Mouse (Mus musculus): ENCODE measurements around the gene Itgb2. TPM values are rescaled to one million over a fixed set of nuclear protein-coding genes. Genes with fewer than 3 reads are reported as not detected.

Gene Itgb2
- polyA plus RNA-seq, 1 experiment = 17.4 TPM

- Histone ChIP-seq H3K4me1 (ENCODE audit: control insufficient read depth, insufficient read depth, insufficient read length, low read length) (peaks cover 7% of the 10 kb centered on the region; the same call in 1 of the 2 replicates), H3K27me3 (ENCODE audit: control insufficient read depth, insufficient read depth, low read length) (no peaks in the 10 kb centered on the region), H3K4me3 (ENCODE audit: low read depth, low read length) (no peak overlapping the region), H3K27ac (ENCODE audit: insufficient read depth, low read depth, low read length) (no peak overlapping the region), H3K36me3 (ENCODE audit: control insufficient read depth, insufficient read depth, low read length) (peaks cover 2% of the 10 kb centered on the region)
- no peak for TF ChIP-seq POLR2A (IDR thresholded peaks at IDR 0.05; ENCODE audit: low read depth, low read length)
- no peak for TF ChIP-seq CTCF (IDR thresholded peaks at IDR 0.05; ENCODE audit: extremely low read depth, insufficient read length, insufficient replicate concordance, low read depth, low read length)
- 88% methylated on average over 6 of the region's 6 CpGs for WGBS
Measured at GRCm38 (mm10) chr10:77604111-77604510, 74.1 kb downstream of the Itgb2 start.

GRCm38 (mm10) chr10:77604958-77605357 is 74.9 kb downstream of the Itgb2 start:
- no peak for TF ChIP-seq CTCF (IDR thresholded peaks at IDR 0.05; ENCODE audit: extremely low read depth, insufficient read length, insufficient replicate concordance, low read depth, low read length)
- TF ChIP-seq POLR2A (IDR thresholded peaks at IDR 0.05; ENCODE audit: low read depth, low read length) = no peak
- 35% methylated on average over 5 of the region's 5 CpGs for WGBS
- peaks cover 4% of the 10 kb centered on the region; the same call in 1 of the 2 replicates for H3K36me3 ChIP-seq (ENCODE audit: control insufficient read depth, insufficient read depth, low read length)
- H3K4me1 ChIP-seq (ENCODE audit: control insufficient read depth, insufficient read depth, insufficient read length, low read length) = peaks cover 7% of the 10 kb centered on the region; the same call in 1 of the 2 replicates
- H3K27me3 ChIP-seq (ENCODE audit: control insufficient read depth, insufficient read depth, low read length) = no peaks in the 10 kb centered on the region
- H3K27ac ChIP-seq (ENCODE audit: insufficient read depth, low read depth, low read length) = no peak overlapping the region; the same call in 1 of the 2 replicates
- no peak overlapping the region for H3K4me3 ChIP-seq (ENCODE audit: low read depth, low read length)

GRCm38 (mm10) chr10:77605368-77605767 is 75.3 kb downstream of the Itgb2 start:
- peaks cover 8% of the 10 kb centered on the region; the same call in 1 of the 2 replicates for H3K36me3 ChIP-seq (ENCODE audit: control insufficient read depth, insufficient read depth, low read length)
- H3K27me3 ChIP-seq (ENCODE audit: control insufficient read depth, insufficient read depth, low read length) = no peaks in the 10 kb centered on the region
- peak overlapping the region; percentile 87 for H3K27ac ChIP-seq (ENCODE audit: insufficient read depth, low read depth, low read length)
- peak; percentile 34; the same call in 1 of the 2 replicates for TF ChIP-seq CTCF (IDR thresholded peaks at IDR 0.05; ENCODE audit: extremely low read depth, insufficient read length, insufficient replicate concordance, low read depth, low read length)
- no peak for TF ChIP-seq POLR2A (IDR thresholded peaks at IDR 0.05; ENCODE audit: low read depth, low read length)
- H3K4me3 ChIP-seq (ENCODE audit: low read depth, low read length) = no peak overlapping the region
- WGBS = 14% methylated on average over 1 of the region's 1 CpGs
- peaks cover 7% of the 10 kb centered on the region; the same call in 1 of the 2 replicates for H3K4me1 ChIP-seq (ENCODE audit: control insufficient read depth, insufficient read depth, insufficient read length, low read length)

GRCm38 (mm10) chr10:77605908-77606826 is 76.1 kb downstream of the Itgb2 start, which contains the start of the genes Sumo3 and Gm49325:
Sumo3 (plus strand) TSS chr10:77606097.
Gm49325 (plus strand) TSS chr10:77606197.
- H3K27me3 ChIP-seq (ENCODE audit: control insufficient read depth, insufficient read depth, low read length) = no peaks in the 10 kb centered on the region
- peak within 1 kb of the TSS; percentile 83 for H3K4me3 ChIP-seq (ENCODE audit: low read depth, low read length)
- H3K4me1 ChIP-seq (ENCODE audit: control insufficient read depth, insufficient read depth, insufficient read length, low read length) = peaks cover 7% of the 10 kb centered on the region; the same call in 1 of the 2 replicates
- peak within 1 kb of the TSS; percentile 87 for H3K27ac ChIP-seq (ENCODE audit: insufficient read depth, low read depth, low read length)
- peaks cover 16% of the 10 kb centered on the region for H3K36me3 ChIP-seq (ENCODE audit: control insufficient read depth, insufficient read depth, low read length)
- under 1% methylated on average over 116 of the region's 119 CpGs for WGBS
- TF ChIP-seq CTCF (IDR thresholded peaks at IDR 0.05; ENCODE audit: extremely low read depth, insufficient read length, insufficient replicate concordance, low read depth, low read length) (no peak), POLR2A (IDR thresholded peaks at IDR 0.05; ENCODE audit: low read depth, low read length) (peak; percentile 78)

- TF ChIP-seq CTCF (IDR thresholded peaks at IDR 0.05; ENCODE audit: extremely low read depth, insufficient read length, insufficient replicate concordance, low read depth, low read length) = no peak
- TF ChIP-seq POLR2A (IDR thresholded peaks at IDR 0.05; ENCODE audit: low read depth, low read length) = no peak
- peak overlapping the region; percentile 82 for H3K27ac ChIP-seq (ENCODE audit: insufficient read depth, low read depth, low read length)
- 4% methylated on average over 7 of the region's 7 CpGs for WGBS
- peak overlapping the region; percentile 83 for H3K4me3 ChIP-seq (ENCODE audit: low read depth, low read length)
- no peaks in the 10 kb centered on the region for H3K27me3 ChIP-seq (ENCODE audit: control insufficient read depth, insufficient read depth, low read length)
- H3K36me3 ChIP-seq (ENCODE audit: control insufficient read depth, insufficient read depth, low read length) = peaks cover 20% of the 10 kb centered on the region
- peaks cover 7% of the 10 kb centered on the region; the same call in 1 of the 2 replicates for H3K4me1 ChIP-seq (ENCODE audit: control insufficient read depth, insufficient read depth, insufficient read length, low read length)
Measured at GRCm38 (mm10) chr10:77606855-77607254, 76.8 kb downstream of the Itgb2 start.

- Histone ChIP-seq H3K4me1 (ENCODE audit: control insufficient read depth, insufficient read depth, insufficient read length, low read length) (peaks cover 7% of the 10 kb centered on the region; the same call in 1 of the 2 replicates), H3K27ac (ENCODE audit: insufficient read depth, low read depth, low read length) (no peak overlapping the region), H3K27me3 (ENCODE audit: control insufficient read depth, insufficient read depth, low read length) (no peaks in the 10 kb centered on the region), H3K4me3 (ENCODE audit: low read depth, low read length) (peak overlapping the region; percentile 83; the same call in 1 of the 2 replicates), H3K36me3 (ENCODE audit: control insufficient read depth, insufficient read depth, low read length) (peaks cover 22% of the 10 kb centered on the region)
- 37% methylated on average over 5 of the region's 5 CpGs for WGBS
- TF ChIP-seq CTCF (IDR thresholded peaks at IDR 0.05; ENCODE audit: extremely low read depth, insufficient read length, insufficient replicate concordance, low read depth, low read length) (no peak), POLR2A (IDR thresholded peaks at IDR 0.05; ENCODE audit: low read depth, low read length) (no peak)
Measured at GRCm38 (mm10) chr10:77607441-77607840, 77.4 kb downstream of the Itgb2 start.

- Histone ChIP-seq H3K27me3 (ENCODE audit: control insufficient read depth, insufficient read depth, low read length) (no peaks in the 10 kb centered on the region), H3K27ac (ENCODE audit: insufficient read depth, low read depth, low read length) (no peak overlapping the region), H3K4me1 (ENCODE audit: control insufficient read depth, insufficient read depth, insufficient read length, low read length) (peaks cover 11% of the 10 kb centered on the region; the same call in 1 of the 2 replicates), H3K4me3 (ENCODE audit: low read depth, low read length) (no peak overlapping the region), H3K36me3 (ENCODE audit: control insufficient read depth, insufficient read depth, low read length) (peaks cover 25% of the 10 kb centered on the region)
- TF ChIP-seq POLR2A (IDR thresholded peaks at IDR 0.05; ENCODE audit: low read depth, low read length) (no peak), CTCF (IDR thresholded peaks at IDR 0.05; ENCODE audit: extremely low read depth, insufficient read length, insufficient replicate concordance, low read depth, low read length) (no peak)
- 89% methylated on average over 8 of the region's 8 CpGs for WGBS
Measured at GRCm38 (mm10) chr10:77608589-77608988, 78.5 kb downstream of the Itgb2 start.
